Mouse (Mus musculus): ENCODE measurements at regions not wholly inside any gene's neighbourhood (a gene's known extent, or its start where the extent isn't known, plus 50 kb on each side); places are given as distances from the start of the nearest gene placed in this dataset.

DNA sequence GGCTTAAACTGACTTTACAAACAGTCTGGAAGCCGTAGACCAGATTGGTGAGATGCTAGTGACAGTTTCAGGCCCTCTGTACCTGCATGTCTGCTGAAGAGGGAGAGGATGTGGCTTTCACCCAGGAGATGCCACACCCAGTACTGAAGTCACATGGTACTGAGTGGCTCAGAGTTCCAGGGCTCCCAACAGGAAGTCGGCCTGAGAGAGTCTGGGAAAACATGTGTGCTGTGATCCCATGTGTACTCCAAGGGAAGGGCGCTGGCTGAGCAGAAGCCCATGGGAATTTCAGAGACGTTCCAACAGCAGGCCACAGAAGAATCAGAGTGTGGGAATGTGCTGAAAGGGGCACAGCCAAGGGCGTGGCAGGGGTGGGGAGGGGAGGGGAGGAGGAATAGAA, 120.7 kb upstream of the Spdye4c start:
- no peak for TF ChIP-seq CTCF (IDR thresholded peaks at IDR 0.05; ENCODE audit: low read depth)
- TF ChIP-seq EP300 (IDR thresholded peaks at IDR 0.05; ENCODE audit: low read depth) = no peak

Measured in liver, embryonic 14.5 days (tissue).